Mouse (Mus musculus): ENCODE results near the gene Smco1.
"Not testable (repeated sequence)": the region's sequence is repeated elsewhere in the genome, so short reads cannot be mapped to it uniquely, and the experiment has no call there.

Gene Smco1

DNA sequence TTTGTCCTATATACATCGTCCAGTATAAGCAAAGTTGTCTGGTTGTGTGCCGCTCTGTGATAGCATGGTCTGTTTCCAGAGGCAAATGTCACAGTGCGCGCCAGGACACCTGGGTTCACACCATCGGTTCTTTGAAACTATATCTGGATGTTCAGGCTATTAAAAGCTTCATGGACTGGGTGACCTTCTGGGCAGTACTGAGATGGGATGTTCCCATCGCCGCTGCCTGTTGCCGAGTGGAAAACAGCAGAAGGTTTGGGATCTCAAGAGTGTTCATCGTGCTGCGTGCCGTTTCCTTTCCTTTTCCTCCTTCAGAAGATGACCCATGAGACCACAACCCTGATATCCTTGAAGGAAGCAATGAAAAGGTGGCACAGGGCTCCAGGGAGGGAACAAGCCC lies at the start of gene Smco1:
Gene Smco1, plus strand, starts transcription at position 178 of the 400 bp plus-strand sequence.
- no peak for DNase-seq

DNA sequence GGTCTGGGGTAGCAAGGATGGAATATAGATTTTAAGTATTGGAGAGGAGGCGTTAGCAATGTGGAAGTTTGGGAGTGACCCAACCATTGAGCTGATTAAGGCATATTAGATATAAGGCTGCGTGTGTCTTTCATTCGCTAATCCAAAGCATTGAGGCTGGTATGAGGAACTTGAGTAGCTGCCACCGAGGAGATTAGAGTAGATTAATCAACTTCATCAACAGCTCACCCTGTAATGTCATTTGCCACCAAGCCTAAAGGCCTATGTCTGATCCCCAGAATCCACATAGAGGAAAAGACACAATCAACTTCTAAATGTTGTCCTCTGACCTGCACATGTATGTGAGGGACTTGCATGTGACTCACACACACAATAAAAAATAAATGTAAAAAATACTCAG lies 49.5 kb upstream of the Smco1 start:
- no peak for DNase-seq

DNA sequence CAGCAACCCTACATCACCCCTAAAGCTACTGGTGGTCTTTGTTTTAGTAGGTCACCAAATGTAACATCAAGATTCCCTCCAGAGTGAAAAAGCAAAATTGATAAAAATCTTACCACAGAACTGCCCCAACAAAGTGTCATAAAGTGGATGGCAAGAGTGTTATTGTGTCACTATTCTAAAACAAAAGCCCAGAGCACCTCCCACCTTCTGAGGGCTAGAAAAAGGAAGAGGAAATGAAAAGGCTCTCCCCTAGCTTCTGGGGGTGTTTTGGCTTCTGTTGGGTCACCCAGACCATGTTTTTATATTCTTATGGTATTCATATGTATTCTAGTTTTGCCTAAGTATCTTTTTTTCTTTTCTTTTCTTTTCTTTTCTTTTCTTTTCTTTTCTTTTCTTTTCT lies 48.9 kb upstream of the Smco1 start:
- DNase-seq: no peak

DNA sequence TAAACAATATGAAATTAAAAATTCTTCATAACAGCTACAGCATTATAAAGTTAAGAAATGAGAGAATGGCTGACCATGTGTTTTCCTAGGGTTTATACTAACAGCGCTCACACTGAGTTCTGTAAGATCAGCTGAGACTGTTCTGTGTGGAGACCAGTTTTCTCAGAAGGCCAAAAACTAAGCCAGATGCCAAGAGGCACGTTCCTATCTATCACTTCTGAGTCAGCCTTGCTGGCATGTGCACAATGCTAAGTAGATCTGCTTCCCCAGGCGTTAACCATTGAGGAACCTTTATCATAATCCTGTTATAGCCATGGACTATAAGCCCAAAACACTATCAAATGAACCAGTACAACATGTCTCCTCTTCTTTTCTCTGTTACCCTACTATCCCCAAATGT lies 39.2 kb upstream of the Smco1 start:
- not testable (repeated sequence) for DNase-seq

- peak; percentile 28 for DNase-seq
Observed at GRCm38 (mm10) chr16:32237930-32238680, 33.2 kb upstream of the Smco1 start.

GRCm38 (mm10) chr16:32239428-32240312 lies 31.6 kb upstream of the Smco1 start:
- DNase-seq: no peak

DNA sequence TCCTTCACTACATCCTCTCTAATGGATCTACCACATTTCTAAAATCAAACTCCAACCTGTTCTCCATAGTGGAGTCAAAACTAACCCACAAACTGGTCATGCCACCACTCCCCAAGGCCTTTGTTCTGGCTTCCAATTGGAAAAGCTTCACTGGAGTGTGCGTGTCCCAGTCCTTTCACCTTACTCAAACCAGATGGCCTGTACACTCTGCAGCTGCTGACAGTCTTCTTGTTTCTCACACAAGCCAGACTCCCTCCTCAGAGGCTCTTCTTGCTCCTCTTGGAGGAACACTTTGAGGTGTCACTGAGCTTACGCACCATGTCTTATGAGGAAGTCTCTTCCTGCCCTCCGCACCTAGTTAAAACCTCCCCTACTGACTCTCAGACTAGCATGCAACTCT lies 27.4 kb upstream of the Smco1 start:
- no peak for DNase-seq

- peak; percentile 33 for DNase-seq
Observed at GRCm38 (mm10) chr16:32246351-32246791, 24.9 kb upstream of the Smco1 start.

DNA sequence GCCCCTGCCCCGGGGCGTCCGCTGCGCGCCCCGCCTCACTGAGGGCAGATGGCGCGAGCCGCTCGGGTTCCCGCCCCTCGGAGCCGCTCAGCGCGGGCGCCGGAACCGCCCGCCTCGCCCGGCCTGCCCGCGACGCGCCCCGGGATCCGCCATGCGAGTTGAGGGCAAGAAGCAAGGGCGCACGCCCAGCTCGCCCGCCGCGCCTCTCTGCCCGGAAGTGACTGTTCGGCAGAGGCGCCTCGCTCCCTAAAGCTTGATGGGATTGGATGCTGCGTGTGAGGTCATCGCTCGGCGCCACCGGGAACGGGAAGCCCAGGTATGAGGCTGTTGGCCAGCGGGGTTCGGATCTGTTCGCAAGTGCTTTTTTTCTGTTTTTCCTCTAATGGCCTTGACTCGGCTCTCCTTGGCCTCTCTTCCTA lies 24.3 kb upstream of the Smco1 start, which contains the start of the genes Fbxo45 and Wdr53:
Gene Fbxo45, minus strand, starts transcription at position 207 of the 419 bp plus-strand sequence.
Gene Wdr53, plus strand, starts transcription at position 276 of the 419 bp plus-strand sequence.
- DNase-seq: peak; percentile 96

DNA sequence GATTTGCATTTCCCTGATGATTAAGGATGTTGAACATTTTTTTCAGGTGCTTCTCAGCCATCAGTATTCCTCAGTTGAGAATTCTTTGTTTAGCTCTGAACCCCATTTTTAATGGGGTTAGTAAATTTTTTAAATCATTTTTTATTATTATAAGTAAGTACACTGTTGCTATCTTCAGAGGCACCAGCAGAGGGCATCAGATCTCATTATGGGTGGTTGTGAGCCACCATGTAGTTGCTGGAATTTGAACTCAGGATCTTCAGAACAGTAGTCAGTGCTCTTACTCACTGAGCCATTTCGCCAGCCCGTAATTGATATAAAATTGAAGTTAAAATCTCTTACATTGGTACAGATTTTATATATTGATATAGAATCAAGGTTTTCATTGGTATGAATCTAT lies 7.0 kb upstream of the Smco1 start:
- DNase-seq: peak; percentile 45

DNA sequence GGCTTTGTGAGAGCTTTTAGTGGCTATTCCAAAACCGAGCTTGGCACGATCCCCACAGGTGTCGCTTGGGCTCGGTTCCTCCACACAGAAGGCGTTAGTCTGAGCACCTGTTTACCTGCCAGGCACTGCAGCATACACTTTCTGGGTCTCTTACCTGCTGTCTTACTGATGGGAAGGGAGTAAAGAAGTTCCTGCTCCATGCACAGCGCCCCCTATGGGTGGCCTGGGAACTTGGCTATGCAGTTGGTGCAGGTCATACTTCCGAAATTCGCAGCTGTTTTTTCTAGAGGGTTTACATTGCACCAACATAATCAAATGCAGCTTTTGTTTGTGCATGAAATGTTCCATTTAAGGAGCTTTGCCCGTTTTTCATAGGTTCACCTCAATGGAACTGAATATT lies 2.1 kb downstream of the Smco1 start:
- peak; percentile 10 for DNase-seq

GRCm38 (mm10) chr16:32275041-32275440 lies 3.8 kb downstream of the Smco1 start:
- no peak for DNase-seq

DNA sequence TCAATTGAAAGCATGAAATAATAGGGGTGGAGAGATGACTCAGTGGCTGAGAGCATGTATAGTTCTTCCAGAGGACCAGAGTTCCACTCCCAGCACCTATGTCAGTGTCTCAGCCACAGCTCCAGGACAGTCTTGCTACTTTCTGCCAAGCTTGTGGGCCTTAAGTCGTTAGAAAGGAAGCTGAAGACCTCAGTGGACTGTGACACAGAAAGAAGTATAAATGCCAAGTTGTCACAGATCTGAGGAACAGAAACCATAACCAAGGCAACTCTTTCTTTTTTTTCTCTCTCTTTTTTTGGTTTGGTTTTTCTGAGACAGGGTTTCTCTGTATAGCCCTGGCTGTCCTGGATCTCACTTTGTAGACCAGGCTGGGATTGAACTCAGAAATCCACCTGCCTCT lies 4.6 kb downstream of the Smco1 start:
- DNase-seq: no peak

- DNase-seq: peak; percentile 92
Observed at GRCm38 (mm10) chr16:32277308-32278256, 6.3 kb downstream of the Smco1 start, which contains the start of gene Rnf168. Gene Rnf168, plus strand, starts transcription at chr16:32277459.

DNA sequence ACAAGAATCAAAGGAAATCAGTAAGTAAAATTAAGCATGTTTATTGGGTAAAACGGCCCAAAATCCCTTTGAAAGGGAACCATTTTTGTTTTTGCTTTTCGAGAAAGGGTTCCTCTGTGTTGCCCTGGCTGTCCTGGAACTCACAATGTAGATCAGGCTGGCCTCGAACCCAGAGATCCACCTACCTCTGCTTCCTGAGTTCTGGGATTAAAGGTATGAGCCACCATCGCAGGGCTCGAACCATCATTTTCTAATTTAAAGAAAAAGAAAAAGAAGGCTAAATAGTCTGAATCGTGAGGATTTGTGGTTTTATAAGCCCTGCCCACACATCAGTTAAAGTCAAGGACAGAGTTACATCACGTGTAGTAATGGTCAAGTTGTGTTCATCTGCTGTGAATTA lies 7.1 kb downstream of the Smco1 start:
- DNase-seq: no peak

GRCm38 (mm10) chr16:32280211-32280610 lies 8.9 kb downstream of the Smco1 start:
- DNase-seq: no peak

DNA sequence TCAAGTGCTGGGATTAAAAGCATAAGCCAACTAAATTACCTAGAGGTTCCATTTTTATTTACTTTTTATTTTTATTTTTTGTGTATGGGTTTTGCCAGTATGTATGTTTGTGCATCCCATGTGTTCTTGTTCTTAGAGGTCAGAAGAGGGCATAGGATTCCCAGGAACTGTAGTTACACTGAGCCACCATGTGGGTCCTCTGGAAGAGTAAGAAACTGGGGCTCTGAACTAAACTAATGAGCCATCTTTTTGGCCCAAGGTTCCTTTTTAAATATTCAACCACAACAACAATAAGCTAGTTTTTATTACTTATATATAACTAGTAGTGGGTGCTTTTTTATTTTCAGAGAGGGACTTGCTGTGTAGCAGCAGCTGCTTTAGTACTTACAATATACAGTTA lies 11.3 kb downstream of the Smco1 start:
- no peak for DNase-seq

DNA sequence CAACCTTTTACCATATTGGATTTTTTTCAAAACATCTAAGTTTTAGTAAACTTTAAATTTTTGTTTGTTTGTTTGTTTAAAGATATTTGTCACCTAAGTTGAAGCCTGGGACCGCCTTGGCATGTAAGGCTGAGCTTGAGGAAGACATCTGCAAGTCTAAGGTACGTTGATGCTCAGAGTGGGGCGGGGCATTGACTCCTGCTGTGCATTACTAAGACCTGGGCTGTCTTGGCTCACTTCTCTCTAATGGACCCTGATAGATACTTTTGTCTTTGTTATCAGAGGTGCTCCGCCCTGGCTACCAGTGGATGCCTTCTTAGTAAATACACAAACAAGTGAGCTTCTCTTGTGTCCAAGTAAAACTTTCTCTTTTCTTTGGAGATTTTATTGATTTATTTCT lies 20.6 kb downstream of the Smco1 start:
- no peak for DNase-seq

DNA sequence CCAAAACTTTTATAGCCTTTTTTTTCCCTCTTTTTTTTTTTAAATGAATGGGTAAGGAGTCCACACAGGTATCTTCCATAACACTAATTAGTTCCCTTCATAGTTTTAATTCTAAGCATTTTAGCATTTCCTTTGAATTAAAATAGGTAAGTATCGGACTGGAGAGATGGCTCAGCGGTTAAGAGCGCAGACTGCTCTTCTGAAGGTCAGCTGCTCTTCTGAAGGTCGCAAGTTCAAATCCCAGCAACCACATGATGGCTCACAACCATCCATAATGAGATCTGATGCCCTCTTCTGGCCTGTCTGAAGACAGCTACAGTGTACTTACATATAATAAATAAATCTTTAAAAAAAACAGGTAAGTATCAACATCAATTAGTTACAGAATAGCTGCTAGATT lies 28.3 kb downstream of the Smco1 start:
- DNase-seq: not testable (repeated sequence)

DNA sequence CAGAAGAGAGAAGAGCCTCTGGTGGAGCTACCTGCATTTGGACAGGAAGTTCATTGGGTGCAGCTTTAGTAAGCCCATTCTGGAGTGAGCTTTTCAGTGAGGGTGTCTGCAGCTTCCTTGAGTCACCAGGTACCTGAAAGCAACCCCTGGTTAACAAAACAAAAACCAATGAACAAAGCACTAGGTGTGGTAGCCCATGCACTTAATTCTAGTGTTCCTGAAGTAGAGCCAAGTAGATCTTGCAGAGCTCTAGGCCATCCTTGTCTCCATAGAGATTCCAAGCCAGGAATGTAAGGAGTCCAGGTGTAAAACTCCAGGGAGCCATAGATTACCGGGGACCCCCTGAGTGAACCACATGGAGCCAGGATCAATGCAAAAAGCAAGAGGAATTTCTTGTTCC lies 31.8 kb downstream of the Smco1 start:
- DNase-seq: no peak

GRCm38 (mm10) chr16:32303886-32304285 lies 32.6 kb downstream of the Smco1 start:
- DNase-seq: no peak

DNA sequence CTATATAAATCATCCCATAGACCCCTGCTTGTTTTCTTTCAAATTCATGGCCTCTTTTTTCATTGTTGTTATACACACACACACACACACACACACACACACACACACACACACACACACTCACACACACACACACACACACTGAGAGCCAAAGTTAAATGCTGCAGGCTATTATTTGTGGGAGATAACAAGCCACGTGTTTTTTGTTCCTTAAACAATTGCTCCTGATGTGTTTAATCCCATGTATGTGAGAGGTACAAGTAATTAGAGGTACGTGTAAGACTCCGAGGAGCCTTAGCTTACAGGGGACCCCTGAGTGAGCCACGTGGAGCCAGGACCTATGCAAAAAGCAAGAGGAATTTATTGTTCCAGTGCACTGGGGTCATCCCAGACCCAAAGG lies 40.7 kb downstream of the Smco1 start:
- DNase-seq: no peak

DNA sequence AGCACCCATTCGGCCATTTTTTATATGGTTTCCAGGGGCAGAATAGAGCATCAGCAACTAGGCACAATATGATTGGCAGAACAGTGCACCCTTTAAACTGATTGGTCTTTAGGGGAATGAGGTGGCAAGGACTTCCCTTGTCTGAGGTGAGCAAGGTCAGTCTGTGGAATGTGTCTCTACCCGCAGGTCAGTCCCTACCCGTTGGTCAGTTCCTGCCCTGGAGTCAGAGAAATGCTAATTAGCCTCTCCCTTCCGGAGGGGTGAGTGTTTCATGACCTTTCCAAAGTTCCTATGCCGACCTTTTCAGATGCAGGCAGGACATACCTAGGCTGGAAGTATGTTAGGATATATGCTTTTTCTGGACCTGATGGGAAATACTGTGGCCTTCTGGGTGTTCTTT lies 41.1 kb downstream of the Smco1 start:
- DNase-seq: no peak

All from lung, postnatal 14 days (tissue).